Mouse (Mus musculus) heart, adult 2 months (tissue): ENCODE results near the gene Sorbs1. TPM values are rescaled to one million over a fixed set of nuclear protein-coding genes. Genes with fewer than 3 reads are reported as not detected.
A peak's percentile ranks its signal among the peaks of the same experiment; 100 is the strongest.

ENCODE experiments used
- DNase-seq, 2 experiments: peaks; one replicate each; pipeline ENCODE4 v3.0.0; 2021
- H3K27ac ChIP-seq: fragments of 200-600 bp; 2 replicates; pipeline ENCODE4 v1.8.1; 2022
- H3K27me3 ChIP-seq: fragments of 200-500 bp; 2 replicates; pipeline ENCODE4 v1.6.1; 2012; ENCODE audit warnings: mild to moderate bottlenecking, low read length, inconsistent platforms, mixed read lengths; ENCODE audit not compliant: control insufficient read depth, insufficient read depth
- H3K36me3 ChIP-seq: fragments of 200-500 bp; 2 replicates; pipeline ENCODE4 v1.6.1; 2012; ENCODE audit warnings: low read length, inconsistent platforms; ENCODE audit not compliant: control insufficient read depth, insufficient read depth
- H3K4me1 ChIP-seq: fragments of 200-500 bp; 2 replicates; pipeline ENCODE4 v1.6.1; 2011; ENCODE audit warnings: low read length; ENCODE audit not compliant: control insufficient read depth, insufficient read depth
- H3K4me3 ChIP-seq: fragments of 200-600 bp; 2 replicates; pipeline ENCODE4 v1.8.1; 2022
- H3K79me2 ChIP-seq: fragments of 200-500 bp; replicated peaks from 2 replicates; pipeline ENCODE4 v1.6.1; 2012; ENCODE audit warnings: mild to moderate bottlenecking, inconsistent platforms, low read length, moderate library complexity, mixed read lengths; ENCODE audit not compliant: control insufficient read depth, insufficient read depth
- H3K9ac ChIP-seq: fragments of 200-500 bp; 2 replicates; pipeline ENCODE4 v1.6.1; 2012; ENCODE audit warnings: low read depth, mild to moderate bottlenecking, control low read depth, inconsistent platforms, low read length, mixed read lengths
- CTCF ChIP-seq: fragments of 200-600 bp; IDR thresholded peaks from 2 replicates; pipeline ENCODE4 v1.8.1; 2022; ENCODE audit warnings: antibody characterized with exemption, mild to moderate bottlenecking, moderate library complexity
- EP300 ChIP-seq: fragments of 200-500 bp; IDR thresholded peaks from 2 replicates; pipeline ENCODE4 v1.6.1; 2011; ENCODE audit warnings: low read depth, low read length, control low read depth; ENCODE audit not compliant: insufficient read depth
- POLR2A ChIP-seq: fragments of 200-500 bp; IDR thresholded peaks from 2 replicates; pipeline ENCODE4 v1.6.1; 2011; ENCODE audit warnings: mild to moderate bottlenecking, low read depth, low read length, control low read depth; ENCODE audit not compliant: insufficient read depth
- WGBS: fragments of 180-500 bp; shearing (Covaris S2); methylation state at CpG from one replicate; pipeline ENCODE4 v1.1.7; 2018; 5-methylcytosine and 5-hydroxymethylcytosine counted together
- intact Hi-C: fragments of 180-260 bp; cut with DNase I; formaldehyde crosslinking; loops from one replicate; pipeline ENCODE4 v1.15.1; 2025
- polyA plus RNA-seq: library from polyadenylated mRNA; depleted of rRNA; stranded (reverse); fragments of >200 nt; gene quantifications from 2 replicates; pipeline ENCODE4 v1.2.3, GENCODE M21; 2012
- total RNA-seq, 2 experiments: library from RNA; stranded (reverse); gene quantifications; 2 replicates each; pipeline ENCODE4 v1.2.3; 2021

The Sorbs1 gene
- total and polyA plus RNA-seq, 3 experiments, result 185 to 971 (median 638) TPM

- H3K4me1 ChIP-seq, result peaks cover 45% of the 10 kb centered on the region
- no peaks in the 10 kb centered on the region for H3K27me3 ChIP-seq
- H3K36me3 ChIP-seq, result peaks cover 58% of the 10 kb centered on the region
- TF ChIP-seq EP300 (peak; percentile 89), CTCF (no peak), POLR2A (peak; percentile 71)
- WGBS, result 5% methylated on average over 11 of the region's 11 CpGs
- H3K79me2 ChIP-seq, result no peaks in the 10 kb centered on the region
- H3K27ac ChIP-seq, result peak overlapping the region; percentile 89
- peak overlapping the region; percentile 15 for H3K9ac ChIP-seq
- intact Hi-C loops, result no loop called here
- peak; percentile 69 to 82 for DNase-seq
- H3K4me3 ChIP-seq, result no peak overlapping the region
Measured at GRCm38 (mm10) chr19:40366163-40366941, 147.2 kb downstream of the Sorbs1 start.

- Histone ChIP-seq H3K27me3 (no peaks in the 10 kb centered on the region), H3K27ac (peak overlapping the region; percentile 89), H3K4me1 (peaks cover 34% of the 10 kb centered on the region), H3K4me3 (no peak overlapping the region), H3K79me2 (no peaks in the 10 kb centered on the region), H3K9ac (no peak overlapping the region), H3K36me3 (peaks cover 57% of the 10 kb centered on the region)
- DNase-seq, result peak in 1 of 2 experiments; percentile 58
- TF ChIP-seq EP300, result no peak
- TF ChIP-seq POLR2A, result no peak
- TF ChIP-seq CTCF, result no peak
- WGBS, result 26% methylated on average over 5 of the region's 5 CpGs
- intact Hi-C loops, result no loop called here
Measured at GRCm38 (mm10) chr19:40365137-40365536, 148.4 kb downstream of the Sorbs1 start.

- Histone ChIP-seq H3K27ac (no peak overlapping the region), H3K9ac (no peak overlapping the region), H3K79me2 (no peaks in the 10 kb centered on the region), H3K27me3 (no peaks in the 10 kb centered on the region), H3K36me3 (peaks cover 55% of the 10 kb centered on the region), H3K4me1 (peaks cover 22% of the 10 kb centered on the region), H3K4me3 (no peak overlapping the region)
- 0 out of 2 replicates have a peak, but pooled peaks have one; percentile 25 for TF ChIP-seq EP300
- TF ChIP-seq POLR2A, result no peak
- peak; percentile 64 for TF ChIP-seq CTCF
- intact Hi-C loops, result no loop called here
- WGBS, result 96% methylated on average over 5 of the region's 5 CpGs
- DNase-seq, result no peak
Measured at GRCm38 (mm10) chr19:40363447-40363846, 150.1 kb downstream of the Sorbs1 start.

- intact Hi-C loops, result no loop called here
- Histone ChIP-seq H3K9ac (no peak overlapping the region; the same call in 1 of the 2 replicates), H3K27me3 (no peaks in the 10 kb centered on the region), H3K27ac (peak overlapping the region; percentile 61), H3K4me3 (no peak overlapping the region), H3K36me3 (peaks cover 51% of the 10 kb centered on the region), H3K79me2 (no peaks in the 10 kb centered on the region), H3K4me1 (peaks cover 16% of the 10 kb centered on the region)
- 47% methylated on average over 12 of the region's 12 CpGs for WGBS
- TF ChIP-seq CTCF (no peak), EP300 (0 out of 2 replicates have a peak, but pooled peaks have one; percentile 9), POLR2A (0 out of 2 replicates have a peak, but pooled peaks have one; percentile 5)
- peak in 1 of 2 experiments; percentile 72 for DNase-seq
Measured at GRCm38 (mm10) chr19:40362203-40362865, 151.2 kb downstream of the Sorbs1 start.

- Histone ChIP-seq H3K27me3 (no peaks in the 10 kb centered on the region), H3K4me3 (no peak overlapping the region), H3K27ac (no peak overlapping the region; the same call in 1 of the 2 replicates), H3K36me3 (peaks cover 49% of the 10 kb centered on the region), H3K9ac (no peak overlapping the region), H3K4me1 (peaks cover 21% of the 10 kb centered on the region), H3K79me2 (no peaks in the 10 kb centered on the region)
- 64% methylated on average over 5 of the region's 5 CpGs for WGBS
- intact Hi-C loops, result no loop called here
- DNase-seq, result no peak
- no peak for TF ChIP-seq EP300
- no peak for TF ChIP-seq POLR2A
- no peak for TF ChIP-seq CTCF
Measured at GRCm38 (mm10) chr19:40359712-40360394, 153.7 kb downstream of the Sorbs1 start.
